Mouse (Mus musculus): ENCODE data around the gene Sh3bp5. TPM values are rescaled to one million over a fixed set of nuclear protein-coding genes. Genes with fewer than 3 reads are reported as not detected.

Sh3bp5 gene
- total and polyA plus RNA-seq, 3 experiments: 0.19 to 1.0 TPM; not detected in 1

GRCm38 (mm10) chr14:31316613-31317012, 119.3 kb downstream of the Sh3bp5 start:
- no peak for TF ChIP-seq BHLHE40 (IDR thresholded peaks at IDR 0.05; ENCODE audit: borderline replicate concordance, low read depth, low read length)
- no peak for TF ChIP-seq ELF1 (IDR thresholded peaks at IDR 0.05; ENCODE audit: low read depth, low read length)
- no peak for TF ChIP-seq CTCF (IDR thresholded peaks at IDR 0.05 in 2 of 3, conservative IDR thresholded peaks at IDR 0.05 in 1 of 3; ENCODE audit: control insufficient read depth in 1 of 3, insufficient read depth in 1 of 3, low read depth in 2 of 3, low read length in 3 of 3, poor library complexity in 1 of 3, severe bottlenecking in 1 of 3)
- no peak for TF ChIP-seq KAT2A (conservative IDR thresholded peaks at IDR 0.05; ENCODE audit: low read depth, low read length)
- no peak for TF ChIP-seq RCOR1 (IDR thresholded peaks at IDR 0.05; ENCODE audit: low read depth, low read length)
- TF ChIP-seq ZC3H11A (IDR thresholded peaks at IDR 0.05; ENCODE audit: low read depth, low read length): no peak
- no peak for TF ChIP-seq ZMIZ1 (IDR thresholded peaks at IDR 0.05; ENCODE audit: low read depth, low read length)
- TF ChIP-seq TAL1 (IDR thresholded peaks at IDR 0.05; ENCODE audit: low read length): no peak
- TF ChIP-seq ZKSCAN1 (IDR thresholded peaks at IDR 0.05; ENCODE audit: low read depth, low read length): no peak
- no peak for TF ChIP-seq ZNF384 (IDR thresholded peaks at IDR 0.05; ENCODE audit: low read depth, low read length)
- no peak for TF ChIP-seq MEF2A (IDR thresholded peaks at IDR 0.05; ENCODE audit: extremely low read depth, insufficient replicate concordance, low read depth, low read length, poor library complexity, severe bottlenecking)
- no peak for TF ChIP-seq POLR2AphosphoS5 (IDR thresholded peaks at IDR 0.05; ENCODE audit: borderline replicate concordance, low read depth, low read length)
- TF ChIP-seq CHD1 (IDR thresholded peaks at IDR 0.05; ENCODE audit: low read depth, low read length): no peak
- no peak for TF ChIP-seq EP300 (IDR thresholded peaks at IDR 0.05; ENCODE audit: low read depth in 1 of 2, low read length in 2 of 2)
- Histone ChIP-seq H3K27ac (ENCODE audit: control insufficient read depth, low read depth, low read length) (no peak overlapping the region), H3K4me3 (ENCODE audit: control insufficient read depth in 1 of 2, insufficient read depth in 1 of 2, low read depth in 2 of 2, low read length in 2 of 2) (no peak overlapping the region), H3K9ac (ENCODE audit: control insufficient read depth, low read depth, low read length, poor library complexity, severe bottlenecking) (no peak overlapping the region), H3K4me1 (ENCODE audit: control insufficient read depth in 1 of 2, insufficient read depth in 2 of 2, low read length in 2 of 2) (0 out of 4 replicates have a peak, but pooled peaks cover 0 to 10% of the 10 kb centered on the region in 2 experiments), H3K27me3 (ENCODE audit: control insufficient read depth in 1 of 2, insufficient read depth in 2 of 2, low read length in 2 of 2) (no peaks in the 10 kb centered on the region), H3K36me3 (ENCODE audit: control insufficient read depth in 1 of 2, insufficient read depth in 2 of 2, low read length in 2 of 2) (peaks cover 0 to 3% of the 10 kb centered on the region in 2 experiments; a peak in 1 of 4 replicates), H3K79me2 (ENCODE audit: control insufficient read depth, insufficient read depth, low read length, poor library complexity) (no peaks in the 10 kb centered on the region), H3K9me3 (replicated peaks; ENCODE audit: insufficient read depth, low read length) (no peaks in the 10 kb centered on the region)
- DNase-seq (ENCODE audit: low read depth, low spot score): no peak

GRCm38 (mm10) chr14:31313192-31313591, 122.7 kb downstream of the Sh3bp5 start:
- DNase-seq (ENCODE audit: low read depth, low spot score): no peak
- H3K27me3 ChIP-seq (ENCODE audit: control insufficient read depth in 1 of 2, insufficient read depth in 2 of 2, low read length in 2 of 2): no peaks in the 10 kb centered on the region
- no peak overlapping the region for H3K27ac ChIP-seq (ENCODE audit: control insufficient read depth, low read depth, low read length)
- TF ChIP-seq ZMIZ1 (IDR thresholded peaks at IDR 0.05; ENCODE audit: low read depth, low read length) (no peak), KAT2A (conservative IDR thresholded peaks at IDR 0.05; ENCODE audit: low read depth, low read length) (no peak), BHLHE40 (IDR thresholded peaks at IDR 0.05; ENCODE audit: borderline replicate concordance, low read depth, low read length) (no peak), POLR2AphosphoS5 (IDR thresholded peaks at IDR 0.05; ENCODE audit: borderline replicate concordance, low read depth, low read length) (no peak), MYB (IDR thresholded peaks at IDR 0.05; ENCODE audit: low read depth, low read length) (no peak), RAD21 (IDR thresholded peaks at IDR 0.05; ENCODE audit: low read depth, low read length) (no peak), RCOR1 (IDR thresholded peaks at IDR 0.05; ENCODE audit: low read depth, low read length) (no peak), ELF1 (IDR thresholded peaks at IDR 0.05; ENCODE audit: low read depth, low read length) (no peak), MEF2A (IDR thresholded peaks at IDR 0.05; ENCODE audit: extremely low read depth, insufficient replicate concordance, low read depth, low read length, poor library complexity, severe bottlenecking) (no peak), JUND (IDR thresholded peaks at IDR 0.05; ENCODE audit: low read depth, low read length) (no peak), HCFC1 (IDR thresholded peaks at IDR 0.05; ENCODE audit: low read depth, low read length) (no peak), CHD2 (IDR thresholded peaks at IDR 0.05; ENCODE audit: low read length) (no peak), SMC3 (IDR thresholded peaks at IDR 0.05; ENCODE audit: low read depth, low read length) (no peak), MYC (IDR thresholded peaks at IDR 0.05; ENCODE audit: low read depth, low read length) (no peak), E2F4 (IDR thresholded peaks at IDR 0.05; ENCODE audit: borderline replicate concordance, low read depth, low read length) (no peak), POLR2A (IDR thresholded peaks at IDR 0.05; ENCODE audit: control insufficient read depth in 1 of 2, insufficient read depth in 1 of 2, low read depth in 1 of 2, low read length in 2 of 2, poor library complexity in 1 of 2) (no peak)
- H3K4me3 ChIP-seq (ENCODE audit: control insufficient read depth in 1 of 2, insufficient read depth in 1 of 2, low read depth in 2 of 2, low read length in 2 of 2): no peak overlapping the region
- H3K36me3 ChIP-seq (ENCODE audit: control insufficient read depth in 1 of 2, insufficient read depth in 2 of 2, low read length in 2 of 2): peaks cover 0 to 3% of the 10 kb centered on the region in 2 experiments; a peak in 1 of 4 replicates
- H3K4me1 ChIP-seq (ENCODE audit: control insufficient read depth in 1 of 2, insufficient read depth in 2 of 2, low read length in 2 of 2): 0 out of 4 replicates have a peak, but pooled peaks cover 0 to 10% of the 10 kb centered on the region in 2 experiments
- no peaks in the 10 kb centered on the region for H3K9me3 ChIP-seq (replicated peaks; ENCODE audit: insufficient read depth, low read length)
- no peaks in the 10 kb centered on the region for H3K79me2 ChIP-seq (ENCODE audit: control insufficient read depth, insufficient read depth, low read length, poor library complexity)
- H3K9ac ChIP-seq (ENCODE audit: control insufficient read depth, low read depth, low read length, poor library complexity, severe bottlenecking): no peak overlapping the region

Measured in MEL (cell line).